Mouse (Mus musculus): ENCODE results near the gene Apold1. TPM values are rescaled to one million over a fixed set of nuclear protein-coding genes. Genes with fewer than 3 reads are reported as not detected.

The Apold1 gene
- polyA plus RNA-seq, 1 experiment, result 2.8 TPM

GRCm38 (mm10) chr6:134976628-134977027 is 4.9 kb upstream of the Apold1 start:
- TF ChIP-seq POLR2A (IDR thresholded peaks at IDR 0.05; ENCODE audit: borderline replicate concordance, extremely low read depth, insufficient read depth, insufficient read length, poor library complexity, severe bottlenecking), result no peak
- TF ChIP-seq CTCF (IDR thresholded peaks at IDR 0.05; ENCODE audit: borderline replicate concordance, extremely low read depth, insufficient read depth, insufficient read length), result no peak
- DNase-seq (ENCODE audit: low read depth), result peak; percentile 81

- DNase-seq (ENCODE audit: low read depth), result peak; percentile 94
- peak; percentile 50; the same call in 1 of the 2 replicates for TF ChIP-seq POLR2A (IDR thresholded peaks at IDR 0.05; ENCODE audit: borderline replicate concordance, extremely low read depth, insufficient read depth, insufficient read length, poor library complexity, severe bottlenecking)
- TF ChIP-seq CTCF (IDR thresholded peaks at IDR 0.05; ENCODE audit: borderline replicate concordance, extremely low read depth, insufficient read depth, insufficient read length), result peak; percentile 66
These were observed 2.2 kb downstream of the Apold1 start for GRCm38 (mm10) chr6:134983529-134984370.

GRCm38 (mm10) chr6:134984748-134985147 is 3.2 kb downstream of the Apold1 start:
- no peak for TF ChIP-seq POLR2A (IDR thresholded peaks at IDR 0.05; ENCODE audit: borderline replicate concordance, extremely low read depth, insufficient read depth, insufficient read length, poor library complexity, severe bottlenecking)
- TF ChIP-seq CTCF (IDR thresholded peaks at IDR 0.05; ENCODE audit: borderline replicate concordance, extremely low read depth, insufficient read depth, insufficient read length), result peak; percentile 48; the same call in 1 of the 2 replicates
- DNase-seq (ENCODE audit: low read depth), result peak; percentile 63

- no peak for DNase-seq (ENCODE audit: low read depth)
- TF ChIP-seq POLR2A (IDR thresholded peaks at IDR 0.05; ENCODE audit: borderline replicate concordance, extremely low read depth, insufficient read depth, insufficient read length, poor library complexity, severe bottlenecking) (no peak), CTCF (IDR thresholded peaks at IDR 0.05; ENCODE audit: borderline replicate concordance, extremely low read depth, insufficient read depth, insufficient read length) (no peak)
These were observed 6.9 kb downstream of the Apold1 start for GRCm38 (mm10) chr6:134988377-134988776.

- no peak for DNase-seq (ENCODE audit: low read depth)
- TF ChIP-seq POLR2A (IDR thresholded peaks at IDR 0.05; ENCODE audit: borderline replicate concordance, extremely low read depth, insufficient read depth, insufficient read length, poor library complexity, severe bottlenecking) (no peak), CTCF (IDR thresholded peaks at IDR 0.05; ENCODE audit: borderline replicate concordance, extremely low read depth, insufficient read depth, insufficient read length) (no peak)
These were observed 9.2 kb downstream of the Apold1 start for GRCm38 (mm10) chr6:134990674-134991073.

DNA sequence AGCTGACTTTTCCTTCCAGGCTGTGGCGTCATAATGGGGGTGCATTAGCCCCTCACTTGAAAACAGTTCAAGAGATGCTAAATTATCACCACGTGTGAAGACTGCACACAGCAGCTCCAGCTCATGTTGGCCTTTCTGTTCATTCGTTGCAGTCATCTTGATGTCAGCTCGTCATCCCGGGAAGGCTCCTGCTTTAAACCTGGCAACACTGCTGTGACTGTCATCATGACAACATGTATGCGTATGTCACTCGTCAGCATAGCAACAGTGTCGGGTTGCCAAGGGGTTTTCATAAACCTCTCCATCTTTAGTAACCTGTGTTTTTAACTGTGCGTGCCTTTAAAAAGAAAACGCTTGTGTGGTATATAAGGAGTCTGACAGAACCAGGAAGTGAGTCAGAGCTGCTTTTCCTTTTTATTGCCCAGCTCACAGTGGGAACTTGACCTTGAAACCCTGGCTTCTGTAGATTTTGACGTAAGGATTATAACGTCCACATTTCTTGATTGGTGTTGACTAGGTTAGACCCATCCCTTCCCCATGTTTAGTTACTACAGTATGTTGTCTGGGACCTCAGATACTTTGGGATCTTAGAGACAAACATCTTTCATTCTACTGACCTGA is 12.6 kb downstream of the Apold1 start:
- peak; percentile 64 for DNase-seq (ENCODE audit: low read depth)
- TF ChIP-seq POLR2A (IDR thresholded peaks at IDR 0.05; ENCODE audit: borderline replicate concordance, extremely low read depth, insufficient read depth, insufficient read length, poor library complexity, severe bottlenecking), result no peak
- no peak for TF ChIP-seq CTCF (IDR thresholded peaks at IDR 0.05; ENCODE audit: borderline replicate concordance, extremely low read depth, insufficient read depth, insufficient read length)

DNA sequence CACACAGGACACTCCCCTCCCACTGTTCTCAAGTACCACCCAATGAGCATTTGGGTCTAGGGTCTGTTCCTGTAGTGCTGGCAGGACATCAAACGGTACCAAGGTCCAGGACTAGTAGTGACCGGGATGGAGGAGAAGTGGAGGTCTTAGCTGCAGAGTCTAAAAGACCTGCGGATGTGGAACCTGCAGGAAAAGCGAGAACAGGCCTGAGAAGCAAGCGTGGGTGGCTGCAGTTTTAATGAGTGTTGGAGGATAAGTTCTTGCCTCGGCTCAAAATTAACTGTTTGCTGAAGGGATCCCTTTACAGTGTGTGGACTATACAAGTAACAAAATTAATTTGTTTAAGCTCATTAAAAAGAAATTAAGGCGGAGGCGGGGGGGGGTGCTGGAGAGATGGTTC is 13.5 kb downstream of the Apold1 start:
- no peak for DNase-seq (ENCODE audit: low read depth)
- TF ChIP-seq CTCF (IDR thresholded peaks at IDR 0.05; ENCODE audit: borderline replicate concordance, extremely low read depth, insufficient read depth, insufficient read length), result no peak
- TF ChIP-seq POLR2A (IDR thresholded peaks at IDR 0.05; ENCODE audit: borderline replicate concordance, extremely low read depth, insufficient read depth, insufficient read length, poor library complexity, severe bottlenecking), result no peak

DNA sequence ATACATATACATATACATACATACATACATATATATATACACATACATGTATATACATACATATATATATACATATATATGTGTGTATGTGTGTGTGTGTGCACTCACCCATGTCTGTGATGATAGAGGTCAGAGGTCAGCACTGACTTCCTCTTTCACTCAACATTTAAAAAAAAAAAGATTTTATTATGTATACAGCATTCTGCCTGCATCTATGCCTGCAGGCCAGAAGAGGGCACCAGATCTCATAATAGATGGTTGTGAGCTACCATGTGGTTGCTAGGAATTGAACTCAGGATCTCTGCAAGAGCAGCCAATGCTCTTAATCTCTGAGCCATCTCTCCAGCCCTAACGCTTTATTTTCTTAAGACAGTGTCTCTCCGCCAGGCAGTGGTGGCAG is 15.4 kb downstream of the Apold1 start:
- TF ChIP-seq POLR2A (IDR thresholded peaks at IDR 0.05; ENCODE audit: borderline replicate concordance, extremely low read depth, insufficient read depth, insufficient read length, poor library complexity, severe bottlenecking), result no peak
- TF ChIP-seq CTCF (IDR thresholded peaks at IDR 0.05; ENCODE audit: borderline replicate concordance, extremely low read depth, insufficient read depth, insufficient read length), result no peak
- no peak for DNase-seq (ENCODE audit: low read depth)

- no peak for DNase-seq (ENCODE audit: low read depth)
- no peak for TF ChIP-seq CTCF (IDR thresholded peaks at IDR 0.05; ENCODE audit: borderline replicate concordance, extremely low read depth, insufficient read depth, insufficient read length)
- no peak for TF ChIP-seq POLR2A (IDR thresholded peaks at IDR 0.05; ENCODE audit: borderline replicate concordance, extremely low read depth, insufficient read depth, insufficient read length, poor library complexity, severe bottlenecking)
These were observed 16.6 kb downstream of the Apold1 start for GRCm38 (mm10) chr6:134998076-134998475.

GRCm38 (mm10) chr6:134998781-134999180 is 17.3 kb downstream of the Apold1 start:
- TF ChIP-seq CTCF (IDR thresholded peaks at IDR 0.05; ENCODE audit: borderline replicate concordance, extremely low read depth, insufficient read depth, insufficient read length), result no peak
- TF ChIP-seq POLR2A (IDR thresholded peaks at IDR 0.05; ENCODE audit: borderline replicate concordance, extremely low read depth, insufficient read depth, insufficient read length, poor library complexity, severe bottlenecking), result no peak

DNA sequence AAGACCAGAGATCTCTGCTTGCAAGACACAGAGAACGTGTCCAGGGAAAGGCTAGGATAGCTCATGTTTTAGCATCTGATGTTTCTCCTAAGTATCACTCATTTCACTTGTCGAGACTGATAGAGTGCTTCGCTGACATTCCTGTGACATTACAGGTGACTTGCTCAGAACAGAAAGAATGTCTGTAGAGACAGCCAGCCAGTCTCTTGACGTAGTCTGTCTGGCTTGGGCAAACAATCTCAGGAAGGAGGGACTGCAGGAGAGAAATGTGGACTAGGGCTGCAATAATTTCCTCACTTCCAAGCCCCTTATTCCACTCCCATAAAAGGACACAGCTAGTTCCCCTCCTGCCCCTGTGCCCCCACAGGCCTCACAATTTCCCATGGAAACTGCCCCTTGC is 18.8 kb downstream of the Apold1 start:
- DNase-seq (ENCODE audit: low read depth), result no peak
- TF ChIP-seq POLR2A (IDR thresholded peaks at IDR 0.05; ENCODE audit: borderline replicate concordance, extremely low read depth, insufficient read depth, insufficient read length, poor library complexity, severe bottlenecking), result no peak
- TF ChIP-seq CTCF (IDR thresholded peaks at IDR 0.05; ENCODE audit: borderline replicate concordance, extremely low read depth, insufficient read depth, insufficient read length), result no peak

More at GRCm38 (mm10) chr6:134998781-134999180, 17.3 kb downstream of the Apold1 start:
- DNase-seq (ENCODE audit: low read depth), result no peak

Measured in brain, embryonic 14.5 days (tissue).